In the genomic region with DNA sequence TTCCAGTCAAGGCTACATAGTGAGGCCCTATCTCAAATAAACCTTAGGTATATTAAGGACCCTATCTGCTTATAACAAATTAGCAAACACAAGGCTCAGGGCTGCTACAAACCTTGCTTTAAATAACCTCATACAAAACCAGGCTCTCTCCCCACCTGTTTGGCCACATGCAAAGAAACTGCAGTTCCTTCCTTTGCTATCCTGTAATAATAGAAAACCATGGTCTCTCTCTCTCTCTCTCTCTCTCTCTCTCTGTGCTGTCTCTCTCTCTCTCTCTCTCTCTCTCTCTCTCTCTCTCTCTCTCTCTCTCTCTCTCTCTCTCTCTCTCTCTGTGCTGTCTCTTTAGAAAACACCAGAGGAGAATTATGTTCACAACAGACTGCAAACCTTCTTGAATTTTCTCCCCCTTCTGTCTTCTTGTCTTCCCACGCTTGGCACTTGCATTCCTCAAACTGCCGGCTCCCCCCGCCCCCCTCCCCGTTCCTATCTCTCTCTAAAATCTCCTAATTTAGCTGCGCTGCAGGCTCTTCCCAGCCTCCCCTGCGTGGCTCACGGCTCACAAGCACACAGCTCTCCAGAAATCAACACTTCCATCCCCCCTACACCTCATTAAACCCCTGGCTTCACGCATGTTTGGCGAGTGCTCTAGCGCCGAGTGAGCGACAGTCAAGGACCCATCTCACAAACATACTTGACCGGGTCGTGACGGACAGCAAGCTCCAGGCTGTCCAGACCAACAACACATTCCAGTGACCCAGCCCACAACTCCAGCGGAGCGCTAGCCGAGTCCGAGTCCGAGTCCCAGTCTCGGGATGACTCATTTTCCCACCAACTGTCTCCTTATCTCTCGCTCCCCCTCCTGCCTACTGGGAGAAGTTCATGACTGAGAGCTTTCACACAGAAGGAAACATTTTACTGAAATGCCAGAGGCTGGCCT, we compare ENCODE assay signal across 8 mouse cellular contexts. TPM values are rescaled to one million over a fixed set of nuclear protein-coding genes. Genes with fewer than 3 reads are reported as not detected.
DNase-seq lines count a peak whose midpoint lies in the region; ATAC-seq lines count a peak whose summit lies in the region.

No protein-coding gene starts in this region.

- peak overlapping the region; percentile 42 for H3K4me3 ChIP-seq in hindbrain, embryonic 15.5 days

- no peaks in the 10 kb centered on the region for H3K36me3 ChIP-seq in hindbrain, embryonic 15.5 days

- peaks cover 32% of the 10 kb centered on the region for H3K4me1 ChIP-seq in hindbrain, embryonic 15.5 days (replicated peaks)

- peak; percentile 71 for ATAC-seq in hindbrain, embryonic 15.5 days (ENCODE audit: low FRiP score, low read depth)

- no peaks in the 10 kb centered on the region for H3K9me3 ChIP-seq in hindbrain, embryonic 15.5 days

- peak overlapping the region; percentile 28 for H3K9ac ChIP-seq in hindbrain, embryonic 15.5 days

- H3K27ac ChIP-seq in hindbrain, embryonic 15.5 days (replicated peaks): peak overlapping the region; percentile 74

- H3K4me2 ChIP-seq in hindbrain, embryonic 15.5 days: peak overlapping the region; percentile 85

- DNase-seq in R1 (ENCODE audit: low read depth, low spot score): peak; percentile 88
- peak; percentile 34 to 60 for DNase-seq in cerebellum, postnatal 4 days (ENCODE audit: low spot score in 2 of 2)
- peak; percentile 70 for DNase-seq in gastrocnemius, adult 18-20 months (ENCODE audit: low spot score)
- DNase-seq in left cerebral cortex, adult 11 months (ENCODE audit: low spot score): peak; percentile 78
- DNase-seq in lung, postnatal 25 days (ENCODE audit: low spot score): peak; percentile 83
- peak; percentile 88 for DNase-seq in retina, postnatal 1 day
- peak; percentile 55 for DNase-seq in urinary bladder, adult 2 months (ENCODE audit: low spot score)

- no peaks in the 10 kb centered on the region for H3K27me3 ChIP-seq in hindbrain, embryonic 15.5 days

- WGBS in hindbrain, embryonic 15.5 days: 2% methylated on average over 22 of the region's 22 CpGs

RNA-seq across cellular contexts. Expression of a gene that starts 7.7 kb away (rescaled TPM):
- 10 to 100 TPM in 1 of 2 experiments, 1 to 10 TPM in 1; 9.6 to 13.2 TPM for total RNA-seq in gastrocnemius, adult 18-20 months (2021)
- 142 and 146 TPM in 2 replicates for polyA plus RNA-seq in hindbrain, embryonic 15.5 days (2015; fragmentation: Nextera tagmentation; extraction: Ambion mirVana)
- 56.7 and 60.4 TPM in 2 replicates for polyA plus RNA-seq in urinary bladder, adult 2 months (2012; rRNA removed)

RNA-seq across cellular contexts. Expression of a gene that starts 18.5 kb away (rescaled TPM):
- 10 to 100 TPM; 44.1 to 75.5 TPM for total RNA-seq in gastrocnemius, adult 18-20 months (2021)
- polyA plus RNA-seq in hindbrain, embryonic 15.5 days (2015; fragmentation: Nextera tagmentation; extraction: Ambion mirVana): 1,255 and 1,318 TPM in 2 replicates
- polyA plus RNA-seq in urinary bladder, adult 2 months (2012; rRNA removed): 565 and 747 TPM in 2 replicates

RNA-seq across cellular contexts. Expression of a gene that starts 21.7 kb away (rescaled TPM):
- 10 to 100 TPM; 23.6 to 24.7 TPM for total RNA-seq in gastrocnemius, adult 18-20 months (2021)
- polyA plus RNA-seq in hindbrain, embryonic 15.5 days (2015; fragmentation: Nextera tagmentation; extraction: Ambion mirVana): 32.3 and 45.2 TPM in 2 replicates
- 13.6 and 18.0 TPM in 2 replicates for polyA plus RNA-seq in urinary bladder, adult 2 months (2012; rRNA removed)

RNA-seq across cellular contexts. Expression of a gene that starts 21.8 kb away (rescaled TPM):
- 10 to 100 TPM; 18.2 to 18.3 TPM for total RNA-seq in gastrocnemius, adult 18-20 months (2021)
- 51.0 and 53.7 TPM in 2 replicates for polyA plus RNA-seq in hindbrain, embryonic 15.5 days (2015; fragmentation: Nextera tagmentation; extraction: Ambion mirVana)
- 47.5 and 63.9 TPM in 2 replicates for polyA plus RNA-seq in urinary bladder, adult 2 months (2012; rRNA removed)

RNA-seq across cellular contexts. Expression of a gene that starts 29.5 kb away (rescaled TPM):
- total RNA-seq in gastrocnemius, adult 18-20 months (2021): 10 to 100 TPM; 42.5 to 67.7 TPM
- 1,223 and 1,255 TPM in 2 replicates for polyA plus RNA-seq in hindbrain, embryonic 15.5 days (2015; fragmentation: Nextera tagmentation; extraction: Ambion mirVana)
- 940 and 1,078 TPM in 2 replicates for polyA plus RNA-seq in urinary bladder, adult 2 months (2012; rRNA removed)

Comparison
In these comparisons a context has a peak if more than half of its experiments do, and no peak if none do; other contexts are left out.
1. Peak in every context shown above with its lines: DNase-seq, ATAC-seq, H3K4me3 ChIP-seq and H3K27ac ChIP-seq.